In the genomic region with DNA sequence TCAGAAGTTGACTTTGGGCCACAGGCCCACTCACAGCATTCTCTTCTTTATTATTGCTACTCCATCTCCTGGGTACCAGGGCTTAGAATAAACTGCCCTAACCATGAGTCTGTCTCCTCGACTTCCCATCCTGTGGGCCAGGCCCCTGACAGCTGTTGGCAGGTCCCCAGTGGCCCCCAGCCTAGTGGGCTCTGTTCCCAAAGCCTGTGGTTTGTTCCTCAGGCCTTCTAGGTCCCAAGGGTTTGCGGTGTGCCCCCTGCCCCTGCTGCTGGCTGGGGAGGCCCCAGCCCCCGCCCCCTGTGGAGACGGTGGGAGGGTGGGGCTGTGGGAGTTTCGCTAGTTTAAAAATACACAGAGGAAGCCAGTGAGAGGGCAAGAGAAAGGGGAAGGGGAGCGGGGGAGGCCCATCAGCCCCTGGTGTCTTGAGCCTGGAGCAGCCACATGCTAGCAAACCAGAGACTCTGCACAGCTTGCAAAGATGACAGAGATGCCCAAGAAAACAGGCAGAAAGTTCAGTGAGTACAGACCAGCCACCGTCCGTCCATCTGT, we compare ENCODE assay signal across 8 mouse cellular contexts. TPM values are rescaled to one million over a fixed set of nuclear protein-coding genes. Genes with fewer than 3 reads are reported as not detected.
DNase-seq lines count a peak whose midpoint lies in the region; ATAC-seq and TF ChIP-seq lines count a peak whose summit lies in the region.

A gene (plus strand): TSS at position 375 of the 549 bp plus-strand sequence.

- H3K4me3 ChIP-seq in left cerebral cortex, adult 2 months: no peak within 1 kb of the TSS
- no peak within 1 kb of the TSS for H3K4me3 ChIP-seq in forebrain, embryonic 10.5 days
- no peak within 1 kb of the TSS for H3K4me3 ChIP-seq in hindbrain, embryonic 13.5 days
- no peak within 1 kb of the TSS for H3K4me3 ChIP-seq in limb, embryonic 10.5 days
- H3K4me3 ChIP-seq in midbrain, embryonic 14.5 days (replicated peaks; ENCODE audit: low read depth, low read length): no peak within 1 kb of the TSS

- intact Hi-C loops in left cerebral cortex, adult 2 months (cut with DNase I): no loop called here

- H3K9ac ChIP-seq in hindbrain, embryonic 13.5 days: peak within 1 kb of the TSS; percentile 6; the same call in 1 of the 2 replicates
- H3K9ac ChIP-seq in midbrain, embryonic 14.5 days (replicated peaks; ENCODE audit: low read length): no peak within 1 kb of the TSS

- 66% methylated on average over 8 of the region's 8 CpGs for WGBS in forebrain, embryonic 10.5 days
- 49% methylated on average over 8 of the region's 8 CpGs for WGBS in hindbrain, embryonic 13.5 days
- 64% methylated on average over 8 of the region's 8 CpGs for WGBS in limb, embryonic 10.5 days
- 56% methylated on average over 8 of the region's 8 CpGs for WGBS in midbrain, embryonic 14.5 days

- TF ChIP-seq CTCF in left cerebral cortex, adult 2 months (IDR thresholded peaks at IDR 0.05): no peak

- H3K27ac ChIP-seq in left cerebral cortex, adult 2 months: no peak within 1 kb of the TSS
- peak within 1 kb of the TSS; percentile 61 for H3K27ac ChIP-seq in forebrain, embryonic 10.5 days
- no peak within 1 kb of the TSS for H3K27ac ChIP-seq in hindbrain, embryonic 13.5 days
- H3K27ac ChIP-seq in limb, embryonic 10.5 days: peak within 1 kb of the TSS; percentile 56; the same call in 1 of the 2 replicates
- no peak within 1 kb of the TSS for H3K27ac ChIP-seq in midbrain, embryonic 14.5 days (replicated peaks; ENCODE audit: low read depth, low read length)

- H3K36me3 ChIP-seq in forebrain, embryonic 10.5 days (replicated peaks): no peaks in the 10 kb centered on the region
- H3K36me3 ChIP-seq in hindbrain, embryonic 13.5 days: no peaks in the 10 kb centered on the region
- no peaks in the 10 kb centered on the region for H3K36me3 ChIP-seq in limb, embryonic 10.5 days
- no peaks in the 10 kb centered on the region for H3K36me3 ChIP-seq in midbrain, embryonic 14.5 days (ENCODE audit: control insufficient read depth, insufficient read depth, low read length)

- peak within 1 kb of the TSS; percentile 6; the same call in 1 of the 2 replicates for H3K4me2 ChIP-seq in hindbrain, embryonic 13.5 days
- no peak within 1 kb of the TSS for H3K4me2 ChIP-seq in midbrain, embryonic 14.5 days (ENCODE audit: low read length)

- H3K27me3 ChIP-seq in forebrain, embryonic 10.5 days (ENCODE audit: poor library complexity, severe bottlenecking): no peaks in the 10 kb centered on the region
- H3K27me3 ChIP-seq in hindbrain, embryonic 13.5 days: no peaks in the 10 kb centered on the region
- H3K27me3 ChIP-seq in limb, embryonic 10.5 days (ENCODE audit: low read depth, poor library complexity, severe bottlenecking): no peaks in the 10 kb centered on the region; the same call in 1 of the 2 replicates
- H3K27me3 ChIP-seq in midbrain, embryonic 14.5 days (ENCODE audit: control insufficient read depth, insufficient read depth, low read length): no peaks in the 10 kb centered on the region

- DNase-seq in left cerebral cortex, adult 2 months (ENCODE audit: extremely low spot score in 1 of 2, low spot score in 2 of 2): no peak
- no peak for DNase-seq in left cerebral cortex, adult 9 months (ENCODE audit: low spot score in 2 of 2)
- DNase-seq in forebrain, embryonic 10.5 days (ENCODE audit: extremely low spot score, low spot score): no peak
- no peak for DNase-seq in limb, embryonic 10.5 days (ENCODE audit: low spot score)
- DNase-seq in midbrain, embryonic 14.5 days: no peak
- DNase-seq in thymus, postnatal 36 days: peak; percentile 69 to 79
- DNase-seq in cerebellum, adult 18-20 months: no peak

- H3K9me3 ChIP-seq in forebrain, embryonic 10.5 days: no peaks in the 10 kb centered on the region; the same call in 1 of the 2 replicates
- H3K9me3 ChIP-seq in hindbrain, embryonic 13.5 days: no peaks in the 10 kb centered on the region
- H3K9me3 ChIP-seq in limb, embryonic 10.5 days (replicated peaks): no peaks in the 10 kb centered on the region
- H3K9me3 ChIP-seq in midbrain, embryonic 14.5 days (ENCODE audit: control insufficient read depth, low read length): no peaks in the 10 kb centered on the region

- H3K4me1 ChIP-seq in forebrain, embryonic 10.5 days: peaks cover 24% of the 10 kb centered on the region
- H3K4me1 ChIP-seq in hindbrain, embryonic 13.5 days (replicated peaks): peaks cover 16% of the 10 kb centered on the region
- H3K4me1 ChIP-seq in limb, embryonic 10.5 days: peaks cover 19% of the 10 kb centered on the region
- no peaks in the 10 kb centered on the region for H3K4me1 ChIP-seq in midbrain, embryonic 14.5 days (ENCODE audit: control insufficient read depth, insufficient read depth, low read length)

- no peak for ATAC-seq in hindbrain, embryonic 13.5 days (ENCODE audit: low FRiP score)
- no peak for ATAC-seq in midbrain, embryonic 14.5 days (ENCODE audit: low FRiP score, low TSS enrichment)

RNA-seq across cellular contexts. Expression of the gene that starts here (rescaled TPM):
- 10 to 100 TPM; 31.1 to 42.5 TPM for total RNA-seq in left cerebral cortex, adult 2 months (2021)
- 28.6 and 30.2 TPM in 2 replicates for polyA plus RNA-seq in forebrain, embryonic 10.5 days (2016; fragmentation: Nextera tagmentation; extraction: Ambion mirVana)
- 41.8 and 50.5 TPM in 2 replicates for polyA plus RNA-seq in hindbrain, embryonic 13.5 days (2015; fragmentation: Nextera tagmentation; extraction: Ambion mirVana)
- 16.2 and 20.9 TPM in 2 replicates for polyA plus RNA-seq in limb, embryonic 10.5 days (2016; fragmentation: Nextera tagmentation; extraction: Ambion mirVana)
- polyA plus RNA-seq in midbrain, embryonic 14.5 days (2014; fragmentation: Nextera tagmentation; extraction: Ambion mirVana): 45.8 and 45.9 TPM in 2 replicates

Comparison
In these comparisons a context has a peak if more than half of its experiments do, and no peak if none do; other contexts are left out.
1. DNase-seq: peak in thymus, postnatal 36 days (2 of 2); none in left cerebral cortex, adult 2 months (0 of 2), left cerebral cortex, adult 9 months (0 of 2), forebrain, embryonic 10.5 days (single experiment), limb, embryonic 10.5 days (single experiment), midbrain, embryonic 14.5 days (single experiment) and cerebellum, adult 18-20 months (0 of 2).
2. H3K27ac ChIP-seq: peak in forebrain, embryonic 10.5 days (single experiment) and limb, embryonic 10.5 days (single experiment); none in left cerebral cortex, adult 2 months (single experiment), hindbrain, embryonic 13.5 days (single experiment) and midbrain, embryonic 14.5 days (single experiment).